8 mouse cellular contexts compared by ENCODE assay signal in the genomic region with DNA sequence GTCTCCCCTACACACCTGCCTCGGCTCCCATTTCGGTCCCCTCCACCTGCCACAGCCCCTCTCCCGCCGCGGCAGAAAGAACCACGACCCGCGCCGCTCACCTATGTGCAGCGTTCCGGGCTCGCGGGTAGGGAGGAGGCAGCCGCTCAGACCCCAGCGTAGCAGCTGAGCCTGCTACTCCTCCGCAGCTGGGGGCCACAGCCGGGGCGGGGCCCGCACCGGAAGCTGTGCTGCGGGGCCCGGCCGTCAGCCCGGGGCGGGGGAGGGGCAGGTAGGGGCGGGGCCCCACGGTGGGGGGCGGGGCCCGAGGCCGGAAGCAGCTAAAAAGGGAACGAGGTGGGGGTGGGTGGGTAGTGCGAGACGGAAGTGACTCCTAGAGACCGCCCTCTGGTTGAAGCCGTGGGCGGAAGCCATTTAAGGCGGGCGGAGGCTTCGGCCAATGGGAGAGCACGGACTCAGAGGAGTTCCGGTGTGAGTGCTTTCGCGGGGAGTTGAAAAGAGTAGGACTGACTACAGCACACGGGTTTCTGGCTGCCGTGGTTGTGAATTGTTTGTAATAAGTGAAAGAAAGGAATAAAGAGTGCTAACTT. TPM values are rescaled to one million over a fixed set of nuclear protein-coding genes. Genes with fewer than 3 reads are reported as not detected.
A peak's percentile ranks its signal among the peaks of the same experiment; 100 is the strongest.
DNase-seq lines count a peak whose midpoint lies in the region; ATAC-seq and TF ChIP-seq lines count a peak whose summit lies in the region.

A gene (minus strand): TSS at position 213 of the 590 bp plus-strand sequence.

- H3K9me3 ChIP-seq in heart, embryonic 10.5 days, result no peaks in the 10 kb centered on the region
- H3K9me3 ChIP-seq in kidney, embryonic 15.5 days (replicated peaks), result no peaks in the 10 kb centered on the region

- H3K4me1 ChIP-seq in bone marrow macrophage, adult 2 months (ENCODE audit: control insufficient read depth, insufficient read depth, low read length), result peaks cover 12% of the 10 kb centered on the region
- peaks cover 8% of the 10 kb centered on the region; the same call in 1 of the 2 replicates for H3K4me1 ChIP-seq in embryonic fibroblast, embryonic 13.5 days (ENCODE audit: control insufficient read depth, insufficient read depth, low read length)
- H3K4me1 ChIP-seq in heart, embryonic 10.5 days, result peaks cover 42% of the 10 kb centered on the region
- peaks cover 41% of the 10 kb centered on the region for H3K4me1 ChIP-seq in kidney, embryonic 15.5 days

- peak; percentile 99 for ATAC-seq in kidney, embryonic 15.5 days (replicated peaks; ENCODE audit: low FRiP score)
- peak; percentile 99 for ATAC-seq in monocyte, adult 5-6 weeks (replicated peaks; ENCODE audit: insufficient number of reproducible peaks, low FRiP score, low TSS enrichment, poor library complexity, severe bottlenecking)

- H3K27ac ChIP-seq in bone marrow macrophage, adult 2 months (ENCODE audit: insufficient read depth, low read depth, low read length), result no peak within 1 kb of the TSS
- no peak within 1 kb of the TSS for H3K27ac ChIP-seq in embryonic fibroblast, embryonic 13.5 days (ENCODE audit: insufficient read depth, low read length)
- peak within 1 kb of the TSS; percentile 92 for H3K27ac ChIP-seq in heart, embryonic 10.5 days
- H3K27ac ChIP-seq in kidney, embryonic 15.5 days, result peak within 1 kb of the TSS; percentile 75

- peak within 1 kb of the TSS; percentile 82 for H3K4me3 ChIP-seq in bone marrow macrophage, adult 2 months (ENCODE audit: insufficient read depth, low read length)
- H3K4me3 ChIP-seq in embryonic fibroblast, embryonic 13.5 days (ENCODE audit: insufficient read depth, low read length), result peak within 1 kb of the TSS; percentile 84
- peak within 1 kb of the TSS; percentile 88 for H3K4me3 ChIP-seq in heart, embryonic 10.5 days
- H3K4me3 ChIP-seq in kidney, embryonic 15.5 days (replicated peaks), result peak within 1 kb of the TSS; percentile 75

- peaks cover 11% of the 10 kb centered on the region; the same call in 1 of the 2 replicates for H3K36me3 ChIP-seq in heart, embryonic 10.5 days
- H3K36me3 ChIP-seq in kidney, embryonic 15.5 days, result no peaks in the 10 kb centered on the region

- TF ChIP-seq CTCF in bone marrow macrophage, adult 2 months (IDR thresholded peaks at IDR 0.05; ENCODE audit: low read depth, low read length), result no peak
- TF ChIP-seq CTCF in embryonic fibroblast, embryonic 13.5 days (IDR thresholded peaks at IDR 0.05; ENCODE audit: borderline replicate concordance, insufficient read depth, low read length), result no peak

- H3K4me2 ChIP-seq in kidney, embryonic 15.5 days, result peak within 1 kb of the TSS; percentile 86

- peak within 1 kb of the TSS; percentile 63 for H3K9ac ChIP-seq in kidney, embryonic 15.5 days

- under 1% methylated on average over 43 of the region's 45 CpGs for WGBS in heart, embryonic 10.5 days
- WGBS in kidney, embryonic 15.5 days, result under 1% methylated on average over 43 of the region's 45 CpGs

- TF ChIP-seq POLR2A in bone marrow macrophage, adult 2 months (IDR thresholded peaks at IDR 0.05; ENCODE audit: borderline replicate concordance, low read depth, low read length), result no peak
- peak; percentile 58; the same call in 1 of the 2 replicates for TF ChIP-seq POLR2A in embryonic fibroblast, embryonic 13.5 days (IDR thresholded peaks at IDR 0.05; ENCODE audit: low read depth, low read length)

- peak; percentile 96 for DNase-seq in A20 (ENCODE audit: low read depth, low spot score)
- DNase-seq in heart, embryonic 10.5 days (ENCODE audit: low spot score), result peak; percentile 98
- peak; percentile 97 for DNase-seq in liver
- peak; percentile 91 to 92 for DNase-seq in spleen, postnatal 4 days (ENCODE audit: low spot score in 2 of 2)

- H3K27me3 ChIP-seq in heart, embryonic 10.5 days (ENCODE audit: insufficient read depth, poor library complexity, severe bottlenecking), result no peaks in the 10 kb centered on the region
- H3K27me3 ChIP-seq in kidney, embryonic 15.5 days, result peaks cover 35% of the 10 kb centered on the region

RNA-seq across cellular contexts. Expression of the gene that starts here (rescaled TPM):
- 16.0 and 27.9 TPM in 2 replicates for polyA plus RNA-seq in bone marrow macrophage, adult 2 months (2012; ENCODE audit: insufficient read depth, insufficient read length, missing spikeins)
- 4.2 and 4.5 TPM in 2 replicates for polyA plus RNA-seq in embryonic fibroblast, embryonic 13.5 days (2011; ENCODE audit: insufficient read length, low read depth, missing spikeins)
- polyA plus RNA-seq in heart, embryonic 10.5 days (2016; fragmentation: Nextera tagmentation; extraction: Ambion mirVana), result 59.7 and 60.2 TPM in 2 replicates
- 6.2 and 9.1 TPM in 2 replicates for polyA plus RNA-seq in kidney, embryonic 15.5 days (2015; fragmentation: Nextera tagmentation; extraction: Ambion mirVana)
- total RNA-seq in monocyte, adult 5-6 weeks (2017), result 9.1 to 26.5 TPM (median 10.0 TPM) in 3 replicates

Comparison
In these comparisons a context has a peak if more than half of its experiments do, and no peak if none do; other contexts are left out.
1. H3K27ac ChIP-seq: peak in heart, embryonic 10.5 days (single experiment) and kidney, embryonic 15.5 days (single experiment); none in bone marrow macrophage, adult 2 months (single experiment) and embryonic fibroblast, embryonic 13.5 days (single experiment).
2. Peak in every context shown above with its lines, with median percentiles within 50 percentile points of each other: DNase-seq and H3K4me3 ChIP-seq.